Mouse (Mus musculus): ENCODE results near the gene Nos1.

Gene Nos1

GRCm38 (mm10) chr5:117898055-117898806 is 117.4 kb downstream of the Nos1 start:
- DNase-seq (ENCODE audit: low read depth): no peak

- no peak for DNase-seq (ENCODE audit: low read depth)
These were observed 118.5 kb downstream of the Nos1 start for GRCm38 (mm10) chr5:117899361-117899760.

- no peak for DNase-seq (ENCODE audit: low read depth)
These were observed 120.3 kb downstream of the Nos1 start for GRCm38 (mm10) chr5:117900921-117901705.

- no peak for DNase-seq (ENCODE audit: low read depth)
These were observed 122.7 kb downstream of the Nos1 start for GRCm38 (mm10) chr5:117903534-117903933.

GRCm38 (mm10) chr5:117905728-117906127 is 124.9 kb downstream of the Nos1 start:
- no peak for DNase-seq (ENCODE audit: low read depth)

- DNase-seq (ENCODE audit: low read depth): no peak
These were observed 128.7 kb downstream of the Nos1 start for GRCm38 (mm10) chr5:117909524-117909923.

- no peak for DNase-seq (ENCODE audit: low read depth)
These were observed 135.5 kb downstream of the Nos1 start for GRCm38 (mm10) chr5:117916349-117916748.

- DNase-seq (ENCODE audit: low read depth): no peak
These were observed 136.1 kb downstream of the Nos1 start for GRCm38 (mm10) chr5:117916906-117917305.

GRCm38 (mm10) chr5:117921786-117922528 is 141.1 kb downstream of the Nos1 start:
- no peak for DNase-seq (ENCODE audit: low read depth)

- DNase-seq (ENCODE audit: low read depth): no peak
These were observed 142.9 kb downstream of the Nos1 start for GRCm38 (mm10) chr5:117923688-117924087.

GRCm38 (mm10) chr5:117928553-117928952 is 147.7 kb downstream of the Nos1 start:
- no peak for DNase-seq (ENCODE audit: low read depth)

GRCm38 (mm10) chr5:117932222-117932621 is 151.4 kb downstream of the Nos1 start:
- no peak for DNase-seq (ENCODE audit: low read depth)

- peak; percentile 44 for DNase-seq (ENCODE audit: low read depth)
These were observed 152.0 kb downstream of the Nos1 start for GRCm38 (mm10) chr5:117932862-117933261.

- no peak for DNase-seq (ENCODE audit: low read depth)
These were observed 155.5 kb downstream of the Nos1 start for GRCm38 (mm10) chr5:117936346-117936745.

GRCm38 (mm10) chr5:117937186-117937585 is 156.4 kb downstream of the Nos1 start:
- no peak for DNase-seq (ENCODE audit: low read depth)

- DNase-seq (ENCODE audit: low read depth): peak; percentile 40
These were observed 157.3 kb downstream of the Nos1 start for GRCm38 (mm10) chr5:117938182-117938581.

- no peak for DNase-seq (ENCODE audit: low read depth)
These were observed 158.6 kb downstream of the Nos1 start for GRCm38 (mm10) chr5:117939402-117939801.

GRCm38 (mm10) chr5:117941552-117941951 is 160.7 kb downstream of the Nos1 start:
- no peak for DNase-seq (ENCODE audit: low read depth)

- DNase-seq (ENCODE audit: low read depth): no peak
These were observed 165.8 kb downstream of the Nos1 start for GRCm38 (mm10) chr5:117946605-117947004.

GRCm38 (mm10) chr5:117949393-117949792 is 168.6 kb downstream of the Nos1 start:
- no peak for DNase-seq (ENCODE audit: low read depth)

- no peak for DNase-seq (ENCODE audit: low read depth)
These were observed 173.1 kb downstream of the Nos1 start for GRCm38 (mm10) chr5:117953893-117954292.

GRCm38 (mm10) chr5:117954429-117954828 is 173.6 kb downstream of the Nos1 start:
- DNase-seq (ENCODE audit: low read depth): no peak

Measured in c-Kit-positive CD71-positive TER-119-negative erythroid progenitor cells, embryonic 14.5 days (primary cell).